Mouse (Mus musculus) erythroblast, adult 5-6 weeks (primary cell): ENCODE results near the gene Ppara. TPM values are rescaled to one million over a fixed set of nuclear protein-coding genes. Genes with fewer than 3 reads are reported as not detected.
A peak's percentile ranks its signal among the peaks of the same experiment; 100 is the strongest.

Experiments
- ATAC-seq: replicated peaks from 2 replicates; pipeline ENCODE4 v1.8.0; 2016; ENCODE audit warnings: moderate number of reproducible peaks, mild to moderate bottlenecking, moderate TSS enrichment, inconsistent platforms; ENCODE audit not compliant: poor library complexity, low FRiP score, severe bottlenecking
- total RNA-seq, 2 experiments: library from RNA; stranded (forward) in 1 of 2; stranded (reverse) in 1 of 2; fragments of 150-400 nt in 1 of 2; fragments of 200-764, 138-1000 nt in 1 of 2; gene quantifications; 2 replicates each; pipeline versions ENCODE4 v1.2.3 to v1.2.4; 2015 to 2017; ENCODE audit warnings: low replicate concordance in 2 of 2

Ppara gene
- total RNA-seq, 2 experiments from 2014 or later, result not detected

DNA sequence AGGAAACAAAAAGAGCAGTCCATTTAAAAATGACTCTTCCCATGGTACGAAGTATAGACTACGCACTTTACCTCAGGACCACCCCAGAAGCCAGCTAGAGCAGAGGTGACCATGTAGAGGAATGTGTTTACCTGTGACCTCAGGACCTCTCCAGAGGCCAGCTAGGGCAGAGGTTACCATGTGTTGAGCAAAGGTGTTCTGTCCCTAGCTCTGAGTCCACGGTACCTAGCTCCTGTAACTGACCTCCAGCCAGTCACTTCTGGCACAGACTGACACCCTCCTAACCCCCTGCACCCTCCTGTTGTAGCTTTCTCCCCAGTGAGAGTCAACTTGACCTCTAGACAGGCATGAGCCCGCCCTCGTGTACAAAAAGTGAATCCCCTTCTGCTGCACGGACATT, 52.7 kb downstream of the Ppara start:
- ATAC-seq, result no peak

DNA sequence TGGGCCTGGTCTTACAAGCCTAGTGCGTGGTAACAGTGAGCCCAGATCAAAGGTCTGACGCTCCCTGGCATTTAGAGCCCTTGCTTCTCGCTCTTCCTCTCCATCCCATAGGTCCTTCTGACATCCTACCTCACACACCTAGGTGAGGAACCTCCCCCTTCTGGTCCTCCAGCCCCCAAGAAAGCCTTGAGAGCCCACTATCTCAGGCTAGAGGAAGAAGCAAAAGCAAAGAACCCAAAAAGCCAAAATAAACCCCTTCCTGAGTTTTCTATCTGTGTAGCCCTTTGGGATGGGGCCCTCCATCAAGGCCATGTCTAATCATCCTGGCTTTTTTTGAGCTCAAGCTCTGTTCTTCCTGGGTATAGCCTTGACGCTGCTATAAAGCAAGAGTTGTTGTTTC, 53.3 kb downstream of the Ppara start:
- no peak for ATAC-seq

DNA sequence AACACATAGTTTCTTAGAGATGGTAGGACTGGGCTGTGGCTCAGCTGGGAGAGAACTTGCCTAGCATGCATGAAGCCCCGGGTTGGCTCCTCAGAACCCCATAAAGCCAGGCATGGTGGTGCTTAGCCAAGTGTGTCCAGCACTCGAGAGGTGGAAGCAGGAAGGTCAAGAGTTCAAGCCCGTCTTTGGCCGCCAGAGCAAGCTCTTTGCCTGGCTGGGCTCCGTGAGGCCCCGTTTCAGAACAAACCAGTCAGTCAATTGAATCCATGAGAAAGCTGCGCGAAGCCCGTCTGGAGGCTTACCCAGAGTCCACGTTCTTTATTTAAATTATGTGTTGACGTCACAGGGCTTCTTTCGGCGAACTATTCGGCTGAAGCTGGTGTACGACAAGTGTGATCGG, 53.9 kb downstream of the Ppara start:
- ATAC-seq, result no peak

DNA sequence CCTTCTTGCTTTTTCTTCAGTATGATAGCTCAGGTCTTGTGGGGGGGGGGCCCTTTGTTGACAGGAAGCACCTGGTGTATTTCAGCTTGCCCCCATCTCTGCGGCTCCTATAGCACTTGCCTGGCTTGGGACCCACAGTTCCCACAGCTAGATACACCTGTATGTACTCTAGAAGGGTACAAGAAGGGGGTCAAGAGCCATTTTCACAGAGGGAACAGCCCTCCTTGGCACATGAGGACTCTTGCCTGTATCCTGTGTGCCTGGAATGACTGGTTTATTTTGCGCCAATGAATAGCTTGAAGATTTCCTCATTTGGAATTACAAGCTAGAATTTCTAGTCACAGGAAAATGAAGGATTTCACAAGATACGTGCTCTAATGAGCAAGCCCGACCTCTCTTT, 56.7 kb downstream of the Ppara start:
- ATAC-seq, result no peak

DNA sequence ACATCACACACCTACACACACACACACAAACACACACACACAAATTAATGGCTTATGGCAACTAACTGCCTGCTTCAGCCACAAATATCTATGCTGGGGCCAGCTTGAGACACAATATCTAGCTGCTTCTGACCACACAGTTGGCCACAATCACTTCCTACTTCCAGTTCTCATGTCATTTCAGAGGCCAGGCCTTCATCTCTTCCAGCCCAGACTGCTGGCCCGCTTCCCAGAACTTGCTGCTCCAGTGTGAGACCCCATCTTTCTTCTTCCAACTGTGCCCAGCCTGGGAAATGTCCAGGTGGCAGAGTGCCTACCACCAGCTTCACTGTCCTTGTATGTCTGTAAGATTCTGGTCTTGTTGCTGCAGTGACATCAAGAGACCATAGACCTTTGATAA, 58.0 kb downstream of the Ppara start:
- ATAC-seq, result no peak

DNA sequence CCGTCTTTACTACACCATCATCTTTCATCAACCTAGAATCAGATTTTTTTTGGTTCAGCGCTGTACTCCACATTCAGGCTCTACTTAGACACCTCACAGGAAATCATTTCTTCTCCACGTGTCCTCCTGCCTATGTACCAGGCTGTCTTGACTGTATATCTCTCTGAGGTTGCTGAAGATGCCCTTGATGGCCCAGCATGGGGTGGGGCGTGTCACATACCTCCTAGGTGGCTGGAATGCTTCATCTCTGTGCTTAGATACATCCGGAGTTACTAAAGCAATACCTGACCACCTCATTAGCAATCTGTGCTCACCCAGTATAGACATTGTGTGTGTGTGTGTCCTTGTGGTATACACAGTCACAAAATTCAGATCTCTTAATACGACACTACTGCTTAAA, 60.7 kb downstream of the Ppara start:
- no peak for ATAC-seq

DNA sequence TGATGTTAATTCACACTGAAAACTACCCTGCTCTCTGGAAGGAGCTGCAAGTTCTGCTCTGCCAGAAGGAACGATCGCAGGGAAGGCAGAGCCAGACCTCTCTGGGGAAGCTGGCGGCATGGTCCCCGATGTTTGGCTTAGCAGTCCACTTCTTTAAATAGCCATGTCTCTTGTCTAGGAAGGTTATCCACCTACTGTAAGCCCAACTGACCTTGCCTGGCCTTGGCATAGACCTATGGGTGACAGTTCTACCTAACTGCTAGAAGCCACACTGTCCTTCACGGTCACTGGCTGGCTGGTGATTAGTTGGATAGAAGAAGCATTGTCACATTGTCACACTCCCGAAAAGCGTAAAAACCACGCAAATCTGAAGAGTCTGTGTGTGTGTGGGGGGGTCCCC, 63.9 kb downstream of the Ppara start:
- ATAC-seq, result no peak

DNA sequence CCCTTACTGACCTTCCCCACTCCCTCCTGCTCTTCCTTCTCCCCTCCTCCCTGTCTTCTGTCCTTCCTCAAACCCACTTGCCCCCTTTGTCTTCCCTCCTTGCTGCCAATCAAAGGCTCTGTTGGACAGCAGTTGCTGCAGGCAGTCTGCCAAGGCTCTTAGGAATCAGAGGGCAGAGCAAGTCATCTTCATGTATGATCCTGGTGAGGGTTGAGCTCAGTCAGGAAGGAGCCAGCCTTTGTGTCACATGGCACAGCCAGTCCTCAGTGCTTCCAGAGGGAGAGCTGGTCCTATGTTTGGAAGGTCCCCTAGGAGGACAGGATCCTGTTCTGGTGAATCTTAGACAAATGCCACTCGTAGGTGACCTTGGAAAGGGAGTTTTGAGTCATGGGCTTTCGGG, 68.1 kb downstream of the Ppara start:
- ATAC-seq, result no peak

DNA sequence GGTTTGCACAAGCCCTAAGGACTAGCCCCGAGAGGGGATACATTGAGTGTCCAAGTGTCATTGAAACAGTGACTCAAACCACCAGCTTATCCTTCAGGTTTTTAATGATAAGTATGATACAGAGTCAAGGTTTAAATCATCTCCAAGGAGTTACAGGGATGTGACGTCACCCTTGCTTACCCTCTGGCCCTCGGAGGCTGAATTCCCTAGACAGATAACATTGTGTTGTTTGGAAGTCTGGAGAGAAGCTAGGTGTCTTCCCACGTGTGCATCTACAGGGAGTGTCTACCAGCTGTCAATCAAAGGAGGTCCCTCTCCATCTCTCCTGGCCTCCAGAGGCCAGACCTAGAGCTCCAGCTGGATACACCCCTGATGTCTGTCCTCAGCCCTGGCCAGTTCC, 72.1 kb downstream of the Ppara start:
- no peak for ATAC-seq

DNA sequence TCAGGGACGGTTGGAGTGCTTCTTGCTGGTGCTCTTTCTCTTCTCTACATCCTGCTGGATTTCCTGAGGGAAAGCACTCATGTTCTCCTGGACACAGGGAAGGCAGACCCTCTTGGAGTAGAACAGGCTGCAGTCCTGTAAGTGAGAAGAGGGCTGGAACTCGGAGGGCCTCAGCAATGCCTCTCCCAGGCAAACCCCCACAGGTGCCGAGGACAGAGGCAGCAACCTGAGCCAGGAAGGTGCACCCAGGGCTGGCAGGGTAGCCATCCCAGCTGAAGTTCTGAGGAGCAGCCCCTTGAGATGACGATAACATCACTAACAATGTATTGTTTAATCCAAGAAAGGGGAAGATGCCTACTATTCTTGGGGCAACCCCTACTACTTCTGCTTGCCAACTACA, 72.6 kb downstream of the Ppara start:
- ATAC-seq, result no peak

DNA sequence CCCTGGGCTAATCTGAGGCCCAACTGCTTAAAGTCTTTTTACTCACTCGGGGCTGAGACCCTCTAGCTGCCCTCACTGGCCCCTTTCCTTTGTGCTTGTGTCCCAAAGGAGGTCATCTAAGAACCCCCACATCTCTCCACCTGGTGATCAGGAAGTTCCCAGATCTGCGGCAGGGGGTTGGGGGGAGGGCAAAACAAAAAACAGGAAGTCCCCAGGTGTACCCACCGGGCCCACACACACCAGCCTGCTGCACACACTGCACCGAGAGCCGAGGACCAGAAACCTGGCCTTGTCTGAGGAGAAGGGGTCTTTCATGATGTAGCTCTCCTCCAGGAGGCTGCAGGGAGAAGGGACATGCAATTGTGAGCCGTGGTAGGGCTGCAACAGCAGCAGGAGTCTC, 73.2 kb downstream of the Ppara start:
- no peak for ATAC-seq

DNA sequence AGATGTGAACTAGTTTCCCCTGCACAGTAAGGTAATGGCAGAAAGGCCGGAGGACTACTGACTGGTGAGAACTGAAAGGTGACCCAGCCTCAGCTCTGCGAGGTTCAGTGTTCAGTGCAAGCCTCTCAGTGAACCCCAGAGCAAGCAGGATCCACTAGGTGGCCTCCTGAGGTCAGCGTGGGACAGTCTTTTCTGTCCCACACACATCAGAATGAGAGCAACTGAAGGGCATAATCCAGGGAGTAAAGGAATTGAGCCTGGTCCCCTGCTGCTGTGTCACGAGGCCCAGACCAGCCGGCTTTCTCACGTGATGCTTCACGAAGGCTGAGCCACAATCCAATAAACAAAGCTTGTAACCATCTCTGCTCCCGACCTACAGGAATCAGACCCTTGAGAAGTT, 73.7 kb downstream of the Ppara start:
- ATAC-seq, result no peak

DNA sequence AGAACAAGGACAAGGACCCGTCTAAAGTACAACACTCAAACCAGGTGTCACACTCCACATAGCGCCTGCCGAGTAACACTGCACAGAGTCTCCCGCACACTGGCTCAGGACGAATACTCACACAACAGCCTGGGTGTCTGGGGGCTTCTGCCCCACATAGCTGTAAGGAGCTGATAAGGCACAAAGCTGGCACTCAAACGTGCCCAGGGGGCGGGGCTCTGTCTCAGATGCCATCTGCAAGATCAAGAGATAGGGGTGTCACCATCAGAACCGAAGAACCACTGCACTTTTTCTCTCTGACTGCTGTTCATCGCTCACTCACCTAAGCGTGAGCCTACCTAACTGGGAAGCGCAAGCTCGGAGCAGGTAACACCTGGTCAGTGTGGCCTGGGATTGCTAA, 74.3 kb downstream of the Ppara start:
- ATAC-seq, result no peak

DNA sequence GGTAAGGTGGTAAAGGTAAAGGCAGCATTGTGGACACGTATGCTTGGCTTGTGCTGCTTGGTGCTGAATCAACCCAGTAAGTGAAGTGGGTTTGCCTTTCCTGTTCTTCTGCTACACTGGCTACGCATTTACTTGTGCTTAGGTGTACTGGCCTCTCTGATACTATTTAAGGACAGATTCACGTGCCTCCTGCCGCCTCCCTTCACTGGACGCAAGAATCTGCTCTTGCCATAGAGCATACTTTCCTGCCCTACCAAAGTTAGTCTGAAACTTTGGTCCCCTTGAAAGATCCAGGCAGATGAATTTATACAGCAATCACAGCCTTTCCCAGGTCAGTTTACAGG, 75.7 kb downstream of the Ppara start:
- ATAC-seq, result no peak

DNA sequence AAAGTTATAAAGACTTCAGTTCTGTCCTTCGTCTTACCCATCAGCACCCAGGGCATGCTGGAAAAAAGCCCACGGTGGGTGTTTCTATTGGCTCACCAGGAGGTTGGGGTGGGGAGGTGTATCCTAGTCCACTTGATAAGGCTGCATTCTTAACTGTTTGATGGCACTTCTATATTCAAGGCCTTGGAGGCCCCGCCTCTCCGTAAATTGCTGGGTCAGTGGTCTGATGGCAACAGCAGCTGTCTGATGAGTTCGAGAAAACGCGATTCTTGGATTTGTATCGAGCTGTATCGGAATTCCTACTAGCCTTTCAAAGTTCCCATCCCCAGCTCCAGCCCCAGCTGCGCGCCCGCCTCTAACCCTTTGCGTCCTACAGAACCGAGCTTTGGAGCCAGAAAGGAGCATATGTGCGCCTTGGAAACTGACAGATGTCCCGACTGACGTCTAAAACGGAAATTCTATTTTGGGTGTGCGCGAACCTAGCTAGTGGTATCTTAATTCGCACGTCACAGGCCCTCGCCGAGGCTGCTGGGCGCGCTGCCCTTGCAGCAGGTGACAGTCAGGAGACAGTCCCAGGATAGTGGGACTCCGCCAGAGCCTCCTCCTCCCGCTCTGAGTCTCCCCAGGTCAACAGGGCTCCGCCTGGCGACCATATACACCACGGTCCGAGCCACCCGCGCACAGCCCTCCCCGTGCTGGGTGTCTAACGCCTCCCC, 76.2 kb downstream of the Ppara start:
- ATAC-seq, result peak; percentile 77

DNA sequence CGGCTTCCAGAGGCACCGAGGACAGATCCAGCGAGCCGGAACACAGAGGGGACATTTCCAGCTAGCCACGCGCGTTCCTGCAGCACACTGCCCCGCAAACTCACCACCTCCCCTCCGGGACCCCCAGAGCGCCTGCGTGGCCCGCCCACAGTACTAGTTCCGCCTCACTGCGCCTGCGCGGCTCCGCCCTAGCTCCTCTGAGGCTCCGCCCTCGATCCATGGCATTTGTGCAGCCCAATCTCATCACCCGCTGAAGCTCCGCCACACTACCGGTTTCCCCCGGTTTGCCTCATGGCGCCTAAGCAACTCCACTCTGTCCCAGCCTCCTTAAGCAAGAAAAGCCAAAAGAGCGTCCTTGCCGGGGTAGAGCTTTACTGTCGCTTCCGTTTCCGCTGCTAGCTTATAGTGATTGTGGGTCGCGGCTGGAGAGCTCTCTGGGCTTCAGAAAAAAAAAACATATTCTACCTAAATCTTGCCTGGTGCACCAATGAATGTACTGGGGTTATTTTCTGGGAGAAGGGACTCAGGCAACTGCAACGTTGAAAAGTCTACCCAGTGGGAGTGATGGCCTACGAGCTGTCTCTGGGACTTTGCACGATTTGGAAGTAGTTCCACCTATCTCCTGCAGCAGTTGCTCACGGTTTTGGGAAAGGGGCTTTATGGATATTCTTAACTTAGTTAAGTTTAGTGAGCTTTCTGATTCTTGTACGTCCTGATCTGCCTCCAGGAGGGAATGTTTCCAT, 76.9 kb downstream of the Ppara start, which contains the start of gene Cdpf1:
Cdpf1 (minus strand) TSS at position 163 of the 743 bp plus-strand sequence.
- ATAC-seq, result peak; percentile 95

DNA sequence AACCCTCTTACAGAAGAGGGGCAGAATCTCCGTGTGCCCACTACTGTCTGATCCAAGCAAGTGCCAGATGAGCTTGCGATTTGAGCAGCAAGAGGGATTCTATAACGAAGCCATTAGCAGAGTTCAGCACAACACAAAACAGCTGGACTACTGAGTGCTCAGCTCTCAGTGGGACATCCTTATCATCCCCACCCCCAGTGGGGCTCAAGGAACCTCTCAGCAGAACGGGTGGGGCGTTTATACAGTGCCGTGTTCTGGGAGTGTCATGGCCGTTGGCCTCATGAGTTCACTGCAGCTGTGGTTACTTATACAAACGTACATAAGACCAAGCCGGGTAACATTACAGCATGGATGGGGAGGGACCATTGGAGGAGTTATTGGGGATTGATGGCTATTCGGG, 78.6 kb downstream of the Ppara start:
- no peak for ATAC-seq

DNA sequence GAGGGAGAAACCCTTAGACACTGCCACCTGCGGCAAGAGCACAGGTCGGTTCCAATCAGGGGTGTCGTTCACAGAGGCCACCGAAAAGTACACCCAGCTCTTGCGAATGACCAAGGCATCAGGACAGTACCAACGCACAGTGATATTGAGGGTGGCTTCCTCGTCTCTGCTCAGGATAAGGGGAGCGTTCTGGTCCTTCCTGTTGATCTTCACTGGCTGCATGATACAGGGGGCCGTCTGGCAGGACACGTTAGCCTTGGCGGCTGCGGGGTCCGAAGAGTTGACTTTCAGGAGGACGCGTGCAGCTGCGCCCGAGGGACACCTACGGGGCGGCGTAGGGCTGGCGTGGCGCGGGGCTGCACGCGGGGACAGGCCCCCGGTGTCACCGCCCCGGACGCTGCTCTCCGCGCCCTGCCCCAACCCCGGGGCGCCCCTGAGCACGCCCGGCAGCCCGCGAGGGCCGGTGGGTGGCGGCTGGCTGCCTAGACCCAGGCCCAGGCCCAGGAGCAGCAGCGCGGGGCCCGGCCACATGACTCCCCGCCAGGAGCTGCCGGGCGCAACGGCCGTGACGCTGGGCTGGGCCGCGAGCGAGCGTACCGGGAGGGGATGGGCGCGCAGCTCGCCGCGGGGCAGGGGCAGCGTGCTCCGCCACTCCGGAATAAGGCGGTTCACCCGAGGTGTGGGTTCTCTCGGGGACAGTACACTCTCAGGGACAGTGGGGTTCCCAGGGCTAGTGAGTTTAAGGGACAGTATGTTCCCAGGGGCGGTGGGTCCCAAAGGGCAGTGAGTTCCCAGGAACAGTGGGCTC, 86.6 kb downstream of the Ppara start, which contains the start of gene Pkdrej:
Pkdrej (minus strand) TSS at position 532 of the 808 bp plus-strand sequence.
- ATAC-seq, result no peak

DNA sequence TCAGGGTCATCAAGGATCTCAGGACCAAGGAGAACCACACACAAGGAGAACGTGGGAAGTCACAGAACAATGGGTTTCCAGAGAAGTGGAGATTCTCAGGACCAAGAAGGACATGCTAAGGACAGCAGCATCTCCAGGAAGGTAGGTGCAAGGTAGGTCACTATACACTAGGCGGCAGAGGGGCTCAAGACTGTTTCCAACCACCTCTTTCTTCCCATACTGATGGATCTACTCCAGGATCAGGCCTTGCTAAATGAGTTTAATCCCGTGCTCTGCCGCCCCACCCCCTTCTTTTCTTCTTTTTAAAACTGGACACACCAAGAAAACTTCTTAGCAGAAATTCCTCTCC, 87.2 kb downstream of the Ppara start:
- ATAC-seq, result no peak

DNA sequence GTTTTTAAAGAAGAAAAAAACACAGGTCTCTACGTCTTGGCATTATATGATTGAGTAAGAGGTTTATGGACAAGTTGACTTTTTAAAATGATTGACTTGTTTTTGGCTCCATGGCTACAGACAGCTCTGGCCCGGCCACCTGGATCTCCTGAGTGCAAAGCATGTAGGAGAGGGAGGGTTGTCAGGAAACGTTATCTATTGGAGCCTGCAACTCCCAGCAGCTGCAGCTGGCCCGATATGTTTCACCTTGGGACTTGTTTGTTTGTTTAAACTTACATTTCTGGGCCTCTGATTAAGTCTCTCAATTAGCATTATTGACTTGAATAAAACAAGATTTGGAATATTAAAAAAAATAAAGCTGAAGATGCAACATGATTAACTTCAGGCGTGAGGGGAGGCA, 91.9 kb downstream of the Ppara start:
- ATAC-seq, result peak; percentile 85

DNA sequence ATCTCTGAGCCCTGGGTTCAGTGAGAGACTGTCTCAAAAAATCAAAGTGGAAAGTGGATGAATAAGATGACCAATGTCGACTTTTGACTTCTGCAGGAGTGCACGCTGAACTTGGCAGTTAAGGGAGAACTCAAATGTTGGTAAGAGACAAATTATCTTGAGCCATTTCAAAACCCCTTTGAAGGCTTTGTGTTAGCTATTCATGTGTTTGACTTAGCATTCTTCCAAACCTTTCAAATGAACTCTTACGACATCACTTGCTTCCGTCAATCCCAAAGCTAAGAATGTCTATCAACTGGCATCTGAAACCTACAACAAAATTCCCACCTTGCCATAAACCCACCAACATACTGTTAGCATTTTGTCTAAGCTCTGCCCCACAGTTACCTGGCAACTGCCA, 93.3 kb downstream of the Ppara start:
- no peak for ATAC-seq
